Mouse (Mus musculus): ENCODE data around the gene Ccdc171. TPM values are rescaled to one million over a fixed set of nuclear protein-coding genes. Genes with fewer than 3 reads are reported as not detected.

The Ccdc171 gene
- total and polyA plus RNA-seq, 2 experiments from 2014 or later = 2.0 to 3.2 TPM

DNA sequence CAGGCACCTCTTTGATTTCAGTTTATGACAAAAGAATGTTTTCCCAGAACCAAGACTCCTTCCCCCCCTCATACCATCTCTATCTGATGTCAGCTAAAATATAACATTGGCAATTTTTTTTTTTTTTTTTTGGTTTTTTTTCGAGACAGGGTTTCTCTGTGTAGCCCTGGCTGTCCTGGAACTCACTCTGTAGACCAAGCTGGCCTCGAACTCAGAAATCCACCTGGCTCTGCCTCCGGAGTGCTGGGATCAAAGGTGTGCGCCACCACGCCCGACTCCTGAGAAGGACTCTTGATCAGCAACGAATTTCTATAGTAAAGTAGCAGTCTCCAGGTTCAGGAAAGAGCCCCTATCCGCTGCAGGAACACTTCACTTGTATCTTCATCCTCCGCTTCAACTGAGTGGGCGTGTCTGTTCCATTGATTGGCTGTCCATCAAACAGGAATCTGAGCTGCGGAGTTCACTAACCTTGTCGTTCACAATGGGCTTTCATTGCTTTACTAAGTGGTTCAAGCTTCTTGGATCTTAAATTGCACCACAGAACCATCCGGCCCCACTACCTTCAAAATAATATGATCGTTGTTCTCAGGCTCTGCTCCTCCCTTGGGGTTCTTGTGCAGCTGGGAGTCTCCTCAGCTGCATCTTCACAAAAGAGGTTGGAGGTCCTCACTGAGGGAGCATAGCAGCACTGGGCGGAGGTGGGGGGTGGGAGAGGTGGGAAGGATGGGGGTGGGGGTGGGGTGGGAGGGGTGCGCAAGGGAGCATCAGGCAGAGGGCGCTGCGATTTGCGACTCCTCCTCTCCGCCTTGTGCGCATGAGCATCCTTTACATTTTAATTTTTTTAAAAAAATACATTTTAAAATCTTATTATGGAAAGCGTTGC lies 24.9 kb upstream of the Ccdc171 start:
- DNase-seq (ENCODE audit: low spot score) (peak; percentile 69), ATAC-seq (peak; percentile 87)
- Histone ChIP-seq H3K27ac (peak overlapping the region; percentile 71), H3K27me3 (ENCODE audit: insufficient read depth, low read length) (no peaks in the 10 kb centered on the region), H3K4me2 (ENCODE audit: low read depth, low read length) (peak overlapping the region; percentile 62), H3K4me3 (ENCODE audit: low read length) (peak overlapping the region; percentile 40), H3K4me1 (ENCODE audit: insufficient read depth, low read length) (no peaks in the 10 kb centered on the region), H3K36me3 (ENCODE audit: insufficient read depth, low read length) (no peaks in the 10 kb centered on the region), H3K9me3 (ENCODE audit: low read length) (no peaks in the 10 kb centered on the region), H3K9ac (replicated peaks; ENCODE audit: low read length) (peak overlapping the region; percentile 50)
- WGBS = 5% methylated on average over 22 of the region's 22 CpGs
- TF ChIP-seq CTCF (IDR thresholded peaks at IDR 0.05; ENCODE audit: low read depth) = peak; percentile 30

- H3K4me2 ChIP-seq (ENCODE audit: low read depth, low read length) = peak overlapping the region; percentile 62
Measured at GRCm38 (mm10) chr4:83501037-83501430, 24.3 kb upstream of the Ccdc171 start.

DNA sequence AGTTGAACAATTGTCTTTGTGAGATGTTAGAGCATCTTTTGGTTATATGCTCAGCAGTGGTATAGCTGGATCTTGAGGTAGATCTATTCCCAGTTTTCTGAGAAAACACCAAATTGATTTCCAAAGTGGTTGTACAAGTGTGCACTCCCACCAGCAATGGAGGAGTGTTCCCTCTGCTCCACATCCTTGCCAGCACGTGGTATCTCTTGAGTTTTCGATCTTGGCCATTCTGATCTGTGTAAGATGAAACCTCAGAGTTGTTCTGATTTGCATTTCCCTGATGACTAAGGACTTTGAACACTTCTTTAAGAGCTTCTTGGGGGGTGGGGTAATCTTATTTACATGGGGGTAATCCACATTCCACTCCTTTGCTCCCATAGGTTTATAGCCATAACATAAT lies 15.7 kb upstream of the Ccdc171 start:
- Histone ChIP-seq H3K9ac (replicated peaks; ENCODE audit: low read length) (no peak overlapping the region), H3K4me1 (ENCODE audit: insufficient read depth, low read length) (no peaks in the 10 kb centered on the region), H3K4me2 (ENCODE audit: low read depth, low read length) (no peak overlapping the region), H3K4me3 (ENCODE audit: low read length) (no peak overlapping the region), H3K27me3 (ENCODE audit: insufficient read depth, low read length) (no peaks in the 10 kb centered on the region), H3K36me3 (ENCODE audit: insufficient read depth, low read length) (no peaks in the 10 kb centered on the region), H3K9me3 (ENCODE audit: low read length) (no peaks in the 10 kb centered on the region), H3K27ac (no peak overlapping the region)
- ATAC-seq (no peak), DNase-seq (ENCODE audit: low spot score) (no peak)
- WGBS = 57% methylated on average over 2 of the region's 2 CpGs
- TF ChIP-seq CTCF (IDR thresholded peaks at IDR 0.05; ENCODE audit: low read depth) = no peak

More at GRCm38 (mm10) chr4:83501037-83501430, 24.3 kb upstream of the Ccdc171 start:
- ATAC-seq (peak; percentile 74), DNase-seq (ENCODE audit: low spot score) (no peak)
- H3K27me3 ChIP-seq (ENCODE audit: insufficient read depth, low read length) = no peaks in the 10 kb centered on the region
- H3K9me3 ChIP-seq (ENCODE audit: low read length) = no peaks in the 10 kb centered on the region
- peak overlapping the region; percentile 50; the same call in 1 of the 2 replicates for H3K9ac ChIP-seq (replicated peaks; ENCODE audit: low read length)
- no peaks in the 10 kb centered on the region for H3K4me1 ChIP-seq (ENCODE audit: insufficient read depth, low read length)
- H3K27ac ChIP-seq = 0 out of 2 replicates have a peak overlapping the region, but pooled peaks have one; percentile 71
- 30% methylated on average over 7 of the region's 7 CpGs for WGBS
- no peaks in the 10 kb centered on the region for H3K36me3 ChIP-seq (ENCODE audit: insufficient read depth, low read length)
- H3K4me3 ChIP-seq (ENCODE audit: low read length) = peak overlapping the region; percentile 40
- no peak for TF ChIP-seq CTCF (IDR thresholded peaks at IDR 0.05; ENCODE audit: low read depth)

- Histone ChIP-seq H3K36me3 (ENCODE audit: insufficient read depth, low read length) (no peaks in the 10 kb centered on the region), H3K9me3 (ENCODE audit: low read length) (no peaks in the 10 kb centered on the region), H3K9ac (replicated peaks; ENCODE audit: low read length) (no peak overlapping the region), H3K27me3 (ENCODE audit: insufficient read depth, low read length) (no peaks in the 10 kb centered on the region), H3K27ac (no peak overlapping the region), H3K4me3 (ENCODE audit: low read length) (no peak overlapping the region), H3K4me1 (ENCODE audit: insufficient read depth, low read length) (no peaks in the 10 kb centered on the region), H3K4me2 (ENCODE audit: low read depth, low read length) (no peak overlapping the region)
- no peak for ATAC-seq
- WGBS = 36% methylated on average over 8 of the region's 8 CpGs
- no peak for DNase-seq (ENCODE audit: low spot score)
- TF ChIP-seq CTCF (IDR thresholded peaks at IDR 0.05; ENCODE audit: low read depth) = no peak
Measured at GRCm38 (mm10) chr4:83511083-83511482, 14.3 kb upstream of the Ccdc171 start.

- H3K9me3 ChIP-seq (ENCODE audit: low read length) = no peaks in the 10 kb centered on the region
- no peaks in the 10 kb centered on the region for H3K4me1 ChIP-seq (ENCODE audit: insufficient read depth, low read length)
- no peak overlapping the region for H3K4me3 ChIP-seq (ENCODE audit: low read length)
- 83% methylated on average over 3 of the region's 3 CpGs for WGBS
- no peak overlapping the region for H3K27ac ChIP-seq
- TF ChIP-seq CTCF (IDR thresholded peaks at IDR 0.05; ENCODE audit: low read depth) = no peak
- H3K9ac ChIP-seq (replicated peaks; ENCODE audit: low read length) = no peak overlapping the region
- ATAC-seq = no peak
- no peaks in the 10 kb centered on the region for H3K36me3 ChIP-seq (ENCODE audit: insufficient read depth, low read length)
- no peak for DNase-seq (ENCODE audit: low spot score)
- H3K27me3 ChIP-seq (ENCODE audit: insufficient read depth, low read length) = no peaks in the 10 kb centered on the region
- no peak overlapping the region for H3K4me2 ChIP-seq (ENCODE audit: low read depth, low read length)
Measured at GRCm38 (mm10) chr4:83512217-83512616, 13.1 kb upstream of the Ccdc171 start.

- Histone ChIP-seq H3K27me3 (ENCODE audit: insufficient read depth, low read length) (no peaks in the 10 kb centered on the region), H3K4me2 (ENCODE audit: low read depth, low read length) (no peak overlapping the region), H3K27ac (no peak overlapping the region), H3K4me1 (ENCODE audit: insufficient read depth, low read length) (no peaks in the 10 kb centered on the region), H3K9ac (replicated peaks; ENCODE audit: low read length) (no peak overlapping the region), H3K4me3 (ENCODE audit: low read length) (no peak overlapping the region), H3K9me3 (ENCODE audit: low read length) (no peaks in the 10 kb centered on the region), H3K36me3 (ENCODE audit: insufficient read depth, low read length) (no peaks in the 10 kb centered on the region)
- ATAC-seq (no peak), DNase-seq (ENCODE audit: low spot score) (no peak)
- TF ChIP-seq CTCF (IDR thresholded peaks at IDR 0.05; ENCODE audit: low read depth) = no peak
- WGBS = 76% methylated on average over 2 of the region's 2 CpGs
Measured at GRCm38 (mm10) chr4:83512644-83513043, 12.7 kb upstream of the Ccdc171 start.

- Histone ChIP-seq H3K27me3 (ENCODE audit: insufficient read depth, low read length) (no peaks in the 10 kb centered on the region), H3K27ac (no peak overlapping the region), H3K4me3 (ENCODE audit: low read length) (no peak overlapping the region), H3K9ac (replicated peaks; ENCODE audit: low read length) (no peak overlapping the region), H3K9me3 (ENCODE audit: low read length) (no peaks in the 10 kb centered on the region), H3K4me1 (ENCODE audit: insufficient read depth, low read length) (no peaks in the 10 kb centered on the region), H3K4me2 (ENCODE audit: low read depth, low read length) (no peak overlapping the region), H3K36me3 (ENCODE audit: insufficient read depth, low read length) (no peaks in the 10 kb centered on the region)
- TF ChIP-seq CTCF (IDR thresholded peaks at IDR 0.05; ENCODE audit: low read depth) = no peak
- DNase-seq (ENCODE audit: low spot score) = no peak
- WGBS = 84% methylated on average over 1 of the region's 1 CpGs
- ATAC-seq = no peak
Measured at GRCm38 (mm10) chr4:83514183-83514582, 11.2 kb upstream of the Ccdc171 start.

Data from hindbrain, postnatal 0 days (tissue).